Mouse (Mus musculus) CD4-positive naive resting alpha-beta T cell, adult 76 days (primary cell): ENCODE data around the gene Rbm45. TPM values are rescaled to one million over a fixed set of nuclear protein-coding genes. Genes with fewer than 3 reads are reported as not detected.

ENCODE experiments used
- total RNA-seq: library from RNA; stranded (reverse); gene quantifications from one replicate; pipeline ENCODE4 v1.2.4, GENCODE M21; 2023

The Rbm45 gene
- 31.6 TPM for total RNA-seq

GRCm38 (mm10) chr2:76369821-76370655 is at the start of gene Rbm45:
Rbm45 (plus strand) TSS chr2:76369984.

GRCm38 (mm10) chr2:76338215-76339156 is 31.3 kb upstream of the Rbm45 start, which contains the start of gene Pde11a:
Pde11a (minus strand) TSS chr2:76338774.

GRCm38 (mm10) chr2:76360226-76360625 is 9.6 kb upstream of the Rbm45 start, which contains the start of gene Cyct:
Cyct (minus strand) TSS chr2:76360450.

GRCm38 (mm10) chr2:76406151-76406936 is 36.6 kb downstream of the Rbm45 start, which contains the start of gene Osbpl6:
Osbpl6 (plus strand) TSS chr2:76406508.

Other genes with a start within 250 kb of the Rbm45 start
- 4.6 TPM for gene Pde11a, start 31.2 kb upstream of the Rbm45 start, total RNA-seq
- not detected for gene Cyct, start 9.5 kb upstream of the Rbm45 start, total RNA-seq
- gene Osbpl6, start 36.5 kb downstream of the Rbm45 start, total RNA-seq, result 1.3 TPM